8 mouse cellular contexts compared by ENCODE assay signal in the genomic region with DNA sequence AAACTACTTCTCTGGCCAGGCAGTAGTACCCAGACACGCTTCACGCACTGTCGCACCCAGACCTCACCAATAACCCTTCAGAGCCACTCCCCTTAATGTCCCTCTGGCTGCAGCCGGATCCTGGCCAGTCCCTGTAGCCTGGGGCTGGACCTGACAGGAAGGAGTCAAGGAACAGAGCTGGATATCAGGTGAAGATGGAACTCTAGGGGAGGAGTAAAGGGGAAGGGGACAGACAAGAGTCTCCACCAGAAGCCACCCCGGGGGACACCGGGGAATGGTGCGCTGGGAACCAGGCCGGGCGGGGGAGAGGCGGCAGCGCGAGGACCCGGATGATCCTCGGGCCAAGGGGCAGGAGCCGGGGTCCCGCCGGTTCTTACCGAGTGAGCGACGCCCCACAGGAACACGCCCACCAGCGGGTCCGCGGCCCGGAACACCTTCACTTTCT. TPM values are rescaled to one million over a fixed set of nuclear protein-coding genes. Genes with fewer than 3 reads are reported as not detected.
DNase-seq lines count a peak whose midpoint lies in the region; ATAC-seq and TF ChIP-seq lines count a peak whose summit lies in the region.

No protein-coding gene starts in this region.

- H3K4me2 ChIP-seq in limb, embryonic 12.5 days: peak overlapping the region; percentile 97
- peak overlapping the region; percentile 81 for H3K4me2 ChIP-seq in midbrain, embryonic 13.5 days (replicated peaks)

- intact Hi-C loops in heart, adult 2 months (cut with DNase I): loop anchor here (5.0 kb wide), 1 partner anchor 34 kb away; no protein-coding TSS in a partner anchor
- intact Hi-C loops in heart, postnatal 36 days (cut with DNase I): no loop called here

- WGBS in heart, adult 2 months: 1% methylated on average over 25 of the region's 25 CpGs
- under 1% methylated on average over 25 of the region's 25 CpGs for WGBS in hindbrain, embryonic 10.5 days
- under 1% methylated on average over 25 of the region's 25 CpGs for WGBS in limb, embryonic 12.5 days
- WGBS in midbrain, embryonic 13.5 days: under 1% methylated on average over 25 of the region's 25 CpGs

- peaks cover 4% of the 10 kb centered on the region for H3K4me1 ChIP-seq in heart, adult 2 months (ENCODE audit: control insufficient read depth, insufficient read depth, low read length)
- no peaks in the 10 kb centered on the region for H3K4me1 ChIP-seq in brown adipose tissue, adult 24 weeks (ENCODE audit: control insufficient read depth, insufficient read depth, insufficient read length, low read length)
- peaks cover 20% of the 10 kb centered on the region for H3K4me1 ChIP-seq in hindbrain, embryonic 10.5 days (replicated peaks)
- H3K4me1 ChIP-seq in limb, embryonic 12.5 days (replicated peaks): peaks cover 11% of the 10 kb centered on the region
- peaks cover 15% of the 10 kb centered on the region for H3K4me1 ChIP-seq in midbrain, embryonic 13.5 days (replicated peaks)

- no peaks in the 10 kb centered on the region for H3K27me3 ChIP-seq in heart, adult 2 months (ENCODE audit: control insufficient read depth, insufficient read depth, low read length)
- H3K27me3 ChIP-seq in hindbrain, embryonic 10.5 days (ENCODE audit: insufficient read depth, poor library complexity, severe bottlenecking): peaks cover 5% of the 10 kb centered on the region; the same call in 1 of the 2 replicates
- H3K27me3 ChIP-seq in limb, embryonic 12.5 days: no peaks in the 10 kb centered on the region; the same call in 1 of the 2 replicates
- no peaks in the 10 kb centered on the region for H3K27me3 ChIP-seq in midbrain, embryonic 13.5 days

- peak overlapping the region; percentile 73 for H3K9ac ChIP-seq in heart, adult 2 months (ENCODE audit: low read depth, low read length)
- peak overlapping the region; percentile 81 for H3K9ac ChIP-seq in limb, embryonic 12.5 days (replicated peaks)
- H3K9ac ChIP-seq in midbrain, embryonic 13.5 days (replicated peaks): peak overlapping the region; percentile 81

- H3K79me2 ChIP-seq in heart, adult 2 months (replicated peaks; ENCODE audit: control insufficient read depth, insufficient read depth, low read length): no peaks in the 10 kb centered on the region; the same call in 1 of the 2 replicates

- peak overlapping the region; percentile 70 for H3K27ac ChIP-seq in heart, adult 2 months
- no peak overlapping the region for H3K27ac ChIP-seq in brown adipose tissue, adult 24 weeks (replicated peaks; ENCODE audit: low read depth, low read length)
- peak overlapping the region; percentile 87 for H3K27ac ChIP-seq in hindbrain, embryonic 10.5 days
- H3K27ac ChIP-seq in limb, embryonic 12.5 days: no peak overlapping the region
- H3K27ac ChIP-seq in midbrain, embryonic 13.5 days: no peak overlapping the region

- no peak for TF ChIP-seq EP300 in heart, adult 2 months (IDR thresholded peaks at IDR 0.05; ENCODE audit: insufficient read depth, low read depth, low read length)

- peak overlapping the region; percentile 89 for H3K4me3 ChIP-seq in heart, adult 2 months
- H3K4me3 ChIP-seq in brown adipose tissue, adult 24 weeks (ENCODE audit: insufficient read depth, low read depth, low read length): peak overlapping the region; percentile 87
- H3K4me3 ChIP-seq in hindbrain, embryonic 10.5 days: peak overlapping the region; percentile 76
- H3K4me3 ChIP-seq in limb, embryonic 12.5 days (replicated peaks): peak overlapping the region; percentile 85
- H3K4me3 ChIP-seq in midbrain, embryonic 13.5 days (replicated peaks): peak overlapping the region; percentile 68

- TF ChIP-seq POLR2A in heart, adult 2 months (IDR thresholded peaks at IDR 0.05; ENCODE audit: insufficient read depth, low read depth, low read length): no peak

- peak; percentile 64 for ATAC-seq in limb, embryonic 12.5 days (ENCODE audit: insufficient number of reproducible peaks, insufficient read depth, low FRiP score, low TSS enrichment, low read depth)
- ATAC-seq in midbrain, embryonic 13.5 days: peak; percentile 74

- no peaks in the 10 kb centered on the region for H3K9me3 ChIP-seq in hindbrain, embryonic 10.5 days
- no peaks in the 10 kb centered on the region for H3K9me3 ChIP-seq in limb, embryonic 12.5 days
- no peaks in the 10 kb centered on the region for H3K9me3 ChIP-seq in midbrain, embryonic 13.5 days

- no peak for DNase-seq in heart, adult 2 months
- DNase-seq in heart, postnatal 36 days: no peak
- DNase-seq in hindbrain, embryonic 10.5 days (ENCODE audit: low spot score): no peak
- no peak for DNase-seq in cerebellum, adult 11 months
- DNase-seq in frontal cortex, postnatal 36 days (ENCODE audit: low spot score in 2 of 2): no peak

- no peaks in the 10 kb centered on the region for H3K36me3 ChIP-seq in heart, adult 2 months (ENCODE audit: control insufficient read depth, insufficient read depth, low read length)
- H3K36me3 ChIP-seq in hindbrain, embryonic 10.5 days: peaks cover 30% of the 10 kb centered on the region
- peaks cover 29% of the 10 kb centered on the region for H3K36me3 ChIP-seq in limb, embryonic 12.5 days
- H3K36me3 ChIP-seq in midbrain, embryonic 13.5 days: peaks cover 26% of the 10 kb centered on the region

- no peak for TF ChIP-seq CTCF in heart, adult 2 months (IDR thresholded peaks at IDR 0.05)

RNA-seq across cellular contexts. Expression of a gene that starts 0.4 kb away (rescaled TPM):
- total RNA-seq in heart, adult 2 months (2021): 10 to 100 TPM; 25.7 to 28.8 TPM
- 29.0 and 42.3 TPM in 2 replicates for polyA plus RNA-seq in heart, adult 2 months (2012; rRNA removed)
- 10 to 100 TPM; 26.9 to 29.9 TPM for total RNA-seq in heart, postnatal 36 days (2021)
- polyA plus RNA-seq in brown adipose tissue, adult 24 weeks (2012; ENCODE audit: insufficient read depth, insufficient read length, missing spikeins): 15.4 and 18.5 TPM in 2 replicates
- 17.9 and 21.9 TPM in 2 replicates for polyA plus RNA-seq in hindbrain, embryonic 10.5 days (2016; fragmentation: Nextera tagmentation; extraction: Ambion mirVana)
- 27.3 and 28.0 TPM in 2 replicates for polyA plus RNA-seq in limb, embryonic 12.5 days (2016; fragmentation: Nextera tagmentation; extraction: Ambion mirVana)
- polyA plus RNA-seq in midbrain, embryonic 13.5 days (2015; fragmentation: Nextera tagmentation; extraction: Ambion mirVana): 16.9 and 17.3 TPM in 2 replicates

RNA-seq across cellular contexts. Expression of a gene that starts 15.5 kb away (rescaled TPM):
- 10 to 100 TPM; 23.7 to 24.2 TPM for total RNA-seq in heart, adult 2 months (2021)
- polyA plus RNA-seq in heart, adult 2 months (2012; rRNA removed): 92.6 and 102 TPM in 2 replicates
- 10 to 100 TPM; 25.8 to 29.4 TPM for total RNA-seq in heart, postnatal 36 days (2021)
- 5.0 and 5.8 TPM in 2 replicates for polyA plus RNA-seq in brown adipose tissue, adult 24 weeks (2012; ENCODE audit: insufficient read depth, insufficient read length, missing spikeins)
- 110 and 151 TPM in 2 replicates for polyA plus RNA-seq in hindbrain, embryonic 10.5 days (2016; fragmentation: Nextera tagmentation; extraction: Ambion mirVana)
- polyA plus RNA-seq in limb, embryonic 12.5 days (2016; fragmentation: Nextera tagmentation; extraction: Ambion mirVana): 150 and 166 TPM in 2 replicates
- polyA plus RNA-seq in midbrain, embryonic 13.5 days (2015; fragmentation: Nextera tagmentation; extraction: Ambion mirVana): 195 and 234 TPM in 2 replicates

RNA-seq across cellular contexts. Expression of a gene that starts 21.1 kb away (rescaled TPM):
- total RNA-seq in heart, adult 2 months (2021): 10 to 100 TPM in 1 of 2 experiments, 1 to 10 TPM in 1; 9.8 to 10.1 TPM
- 17.4 and 18.2 TPM in 2 replicates for polyA plus RNA-seq in heart, adult 2 months (2012; rRNA removed)
- total RNA-seq in heart, postnatal 36 days (2021): 10 to 100 TPM; 12.4 to 12.8 TPM
- 2.0 and 4.0 TPM in 2 replicates for polyA plus RNA-seq in brown adipose tissue, adult 24 weeks (2012; ENCODE audit: insufficient read depth, insufficient read length, missing spikeins)
- 29.8 and 33.5 TPM in 2 replicates for polyA plus RNA-seq in hindbrain, embryonic 10.5 days (2016; fragmentation: Nextera tagmentation; extraction: Ambion mirVana)
- 67.5 and 74.1 TPM in 2 replicates for polyA plus RNA-seq in limb, embryonic 12.5 days (2016; fragmentation: Nextera tagmentation; extraction: Ambion mirVana)
- 20.2 and 24.5 TPM in 2 replicates for polyA plus RNA-seq in midbrain, embryonic 13.5 days (2015; fragmentation: Nextera tagmentation; extraction: Ambion mirVana)

RNA-seq across cellular contexts. Expression of a gene that starts 30.5 kb away (rescaled TPM):
- total RNA-seq in heart, adult 2 months (2021): 10 to 100 TPM; 13.2 to 14.7 TPM
- polyA plus RNA-seq in heart, adult 2 months (2012; rRNA removed): 40.5 and 68.0 TPM in 2 replicates
- 10 to 100 TPM; 17.2 to 23.1 TPM for total RNA-seq in heart, postnatal 36 days (2021)
- polyA plus RNA-seq in brown adipose tissue, adult 24 weeks (2012; ENCODE audit: insufficient read depth, insufficient read length, missing spikeins): 1.0 and 4.8 TPM in 2 replicates
- 1.6 and 2.1 TPM in 2 replicates for polyA plus RNA-seq in hindbrain, embryonic 10.5 days (2016; fragmentation: Nextera tagmentation; extraction: Ambion mirVana)
- 3.4 and 3.5 TPM in 2 replicates for polyA plus RNA-seq in limb, embryonic 12.5 days (2016; fragmentation: Nextera tagmentation; extraction: Ambion mirVana)
- 0.86 and 1.0 TPM in 2 replicates for polyA plus RNA-seq in midbrain, embryonic 13.5 days (2015; fragmentation: Nextera tagmentation; extraction: Ambion mirVana)

RNA-seq across cellular contexts. Expression of a gene that starts 46.0 kb away (rescaled TPM):
- 1 to 10 TPM; 1.8 to 2.0 TPM for total RNA-seq in heart, adult 2 months (2021)
- 4.0 and 9.5 TPM in 2 replicates for polyA plus RNA-seq in heart, adult 2 months (2012; rRNA removed)
- 1 to 10 TPM; 1.6 to 2.7 TPM for total RNA-seq in heart, postnatal 36 days (2021)
- 0.95 and 1.8 TPM in 2 replicates for polyA plus RNA-seq in brown adipose tissue, adult 24 weeks (2012; ENCODE audit: insufficient read depth, insufficient read length, missing spikeins)
- 4.4 and 12.7 TPM in 2 replicates for polyA plus RNA-seq in hindbrain, embryonic 10.5 days (2016; fragmentation: Nextera tagmentation; extraction: Ambion mirVana)
- polyA plus RNA-seq in limb, embryonic 12.5 days (2016; fragmentation: Nextera tagmentation; extraction: Ambion mirVana): 4.3 and 5.0 TPM in 2 replicates
- 28.8 and 30.2 TPM in 2 replicates for polyA plus RNA-seq in midbrain, embryonic 13.5 days (2015; fragmentation: Nextera tagmentation; extraction: Ambion mirVana)

Comparison
In these comparisons a context has a peak if more than half of its experiments do, and no peak if none do; other contexts are left out.
1. H3K27ac ChIP-seq: peak in heart, adult 2 months (single experiment) and hindbrain, embryonic 10.5 days (single experiment); none in brown adipose tissue, adult 24 weeks (single experiment), limb, embryonic 12.5 days (single experiment) and midbrain, embryonic 13.5 days (single experiment).
2. RNA of a gene that starts 15.5 kb away (polyA plus RNA-seq): 195 to 234 TPM in midbrain, embryonic 13.5 days, 110 to 151 TPM in hindbrain, embryonic 10.5 days, 150 to 166 TPM in limb, embryonic 12.5 days and 92.6 to 102 TPM in heart, adult 2 months; 5.0 to 5.8 TPM in brown adipose tissue, adult 24 weeks; every median in the first group is over 10 times any median in the second.
3. Peak in every context shown above with its lines, with median percentiles within 50 percentile points of each other: H3K4me3 ChIP-seq and H3K9ac ChIP-seq.